Mouse (Mus musculus) lung, postnatal 4 days (tissue): ENCODE measurements at regions not wholly inside any gene's neighbourhood (a gene's known extent, or its start where the extent isn't known, plus 50 kb on each side); places are given as distances from the start of the nearest gene placed in this dataset.
A peak's percentile ranks its signal among the peaks of the same experiment; 100 is the strongest.

Experiments used
- DNase-seq, 2 experiments: peaks; one replicate each; pipeline ENCODE4 v3.0.0; 2021

DNA sequence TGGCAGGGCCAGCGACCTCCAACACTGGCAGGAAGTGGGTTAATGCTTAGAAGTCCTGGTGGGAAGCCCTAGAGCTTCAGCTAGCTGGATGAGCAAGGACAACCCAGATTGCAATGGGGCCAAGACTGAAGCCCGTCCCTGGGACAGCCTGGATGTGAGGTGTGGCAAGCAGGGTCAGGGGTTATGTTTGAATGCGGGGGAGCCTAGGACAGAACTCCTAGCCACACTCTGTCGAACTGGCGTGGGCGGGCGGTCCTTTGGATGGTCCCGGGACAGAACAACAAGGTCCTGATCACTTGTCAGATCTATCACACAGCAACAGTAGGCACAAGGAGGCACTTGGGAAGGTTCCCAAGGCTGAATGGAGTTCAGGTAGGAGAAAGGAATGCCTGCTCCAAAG is 101.1 kb upstream of the Ccnd1 start:
- no peak for DNase-seq

DNA sequence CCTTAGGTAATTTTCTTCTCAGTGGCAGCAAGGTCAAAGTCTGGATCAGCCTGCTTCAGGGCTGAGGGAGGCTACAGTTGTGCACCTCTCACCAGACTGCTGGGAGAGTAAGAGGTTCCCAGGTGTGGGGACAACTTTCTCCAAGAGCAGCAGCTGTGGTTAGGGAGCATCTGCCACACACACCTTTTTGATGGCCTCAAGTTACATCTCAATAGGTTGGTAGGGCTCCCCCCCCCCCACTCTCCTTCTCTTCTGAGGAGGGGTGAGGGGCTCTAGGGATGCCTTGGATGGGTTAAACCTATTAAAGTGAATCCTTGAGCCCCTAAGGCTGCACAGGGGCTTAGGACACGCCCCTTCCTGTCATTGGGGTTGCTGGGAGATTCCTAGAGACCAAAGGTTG is 94.7 kb upstream of the Ccnd1 start:
- DNase-seq, result no peak

GRCm38 (mm10) chr7:145031275-145031674 is 91.5 kb upstream of the Ccnd1 start:
- DNase-seq, result no peak

DNA sequence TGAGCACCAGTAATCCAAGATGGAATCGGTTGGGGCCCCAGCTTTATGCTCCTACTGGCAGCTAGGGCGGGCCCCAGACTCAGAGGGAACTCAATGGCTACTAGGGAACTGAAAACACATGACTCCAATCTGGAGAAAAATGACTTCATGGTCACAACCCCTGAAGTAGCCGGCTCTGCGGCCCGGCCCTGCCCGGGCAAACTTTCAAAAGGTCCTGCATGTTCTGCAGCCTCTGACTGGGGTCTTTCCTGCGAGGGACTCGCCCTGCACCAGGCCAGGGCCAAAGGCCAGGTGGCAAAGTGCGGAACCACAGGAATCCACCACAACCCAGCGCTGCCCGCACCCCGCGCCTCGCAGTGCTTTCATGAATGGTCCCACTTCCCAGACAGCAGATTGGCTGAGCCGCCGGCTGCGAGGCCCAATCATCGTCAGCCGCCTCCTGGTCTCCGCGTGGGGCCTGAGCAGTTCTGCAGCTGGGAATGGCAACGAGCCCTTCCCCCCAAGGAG is 91.0 kb upstream of the Ccnd1 start:
- DNase-seq, result peak; percentile 85 to 89

DNA sequence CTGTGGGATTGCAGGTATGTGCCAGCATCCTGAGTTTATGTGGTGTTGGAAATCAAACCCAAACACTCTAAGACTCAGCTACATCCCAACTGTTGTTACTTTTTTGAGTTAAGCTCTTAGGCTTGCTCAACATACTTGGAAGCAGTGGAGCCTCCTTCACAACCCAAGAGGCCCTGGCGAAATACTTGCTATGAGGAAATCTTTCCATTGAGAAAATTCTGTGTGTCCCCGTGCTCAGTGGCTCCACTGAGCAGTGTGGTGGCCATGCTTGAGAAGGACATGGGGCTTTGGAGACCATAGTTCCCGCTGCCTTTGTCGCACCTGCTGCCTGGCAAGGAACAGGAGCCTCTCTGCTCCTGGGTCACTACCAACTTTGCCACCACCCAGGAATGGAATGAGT is 89.9 kb upstream of the Ccnd1 start:
- peak; percentile 71 to 72 for DNase-seq

- DNase-seq, result peak in 1 of 2 experiments; percentile 28
These were observed 89.4 kb upstream of the Ccnd1 start for GRCm38 (mm10) chr7:145029124-145029523.

GRCm38 (mm10) chr7:145027061-145027460 is 87.3 kb upstream of the Ccnd1 start:
- no peak for DNase-seq

DNA sequence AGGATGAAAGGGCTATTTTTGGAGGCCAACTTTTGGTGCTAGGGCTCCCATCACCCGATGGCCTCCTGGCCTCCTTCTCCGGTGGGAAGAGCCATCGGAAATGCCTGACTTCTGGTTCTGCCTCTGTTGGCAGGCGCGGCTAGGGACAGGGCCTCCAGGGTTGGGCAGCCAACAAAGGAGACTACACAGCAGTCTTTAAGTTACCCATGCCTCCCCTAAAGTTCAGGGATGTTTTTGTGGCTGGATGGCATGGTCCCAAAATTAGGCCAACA is 86.2 kb upstream of the Ccnd1 start:
- DNase-seq, result peak; percentile 28 to 64

DNA sequence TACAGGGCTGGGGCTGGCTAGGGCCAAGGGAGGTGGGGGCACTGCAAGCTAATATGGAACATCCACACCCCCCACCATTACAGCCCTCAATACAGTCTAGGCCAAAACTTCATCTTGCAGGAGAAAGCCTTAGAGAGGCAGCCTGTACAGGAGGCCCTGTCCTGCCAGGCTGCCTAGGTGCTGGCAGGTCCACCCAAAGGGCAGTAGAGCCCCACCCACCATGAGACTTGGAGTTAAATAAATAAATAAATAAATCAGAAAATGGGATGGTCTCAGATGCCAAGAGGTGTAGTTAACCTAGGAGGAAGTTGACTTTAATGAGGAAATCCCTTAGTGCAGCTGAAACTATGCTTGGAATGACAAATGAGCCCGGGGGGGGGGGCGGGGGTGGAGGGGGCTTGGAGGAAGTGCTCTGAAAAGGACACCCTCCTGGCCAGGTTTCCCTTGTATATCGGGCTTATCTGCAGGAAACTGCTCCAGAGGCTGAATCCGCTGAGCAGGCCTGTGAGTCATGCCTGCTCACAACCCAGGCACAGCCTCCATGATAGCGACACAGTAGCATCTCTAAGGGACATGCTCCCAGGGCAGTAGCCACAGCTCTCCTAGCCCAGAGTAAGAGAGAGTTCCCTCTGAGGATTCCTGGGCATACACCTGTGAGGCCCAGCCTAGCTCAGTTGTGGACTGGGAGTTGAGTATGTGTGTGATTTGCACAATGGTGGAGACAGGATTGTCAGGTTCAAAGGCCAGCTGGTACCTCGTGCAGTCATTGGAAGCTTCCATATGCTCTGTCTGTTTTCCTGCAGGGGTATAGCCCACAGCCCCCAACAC is 85.7 kb upstream of the Ccnd1 start:
- DNase-seq, result peak; percentile 60 to 80

- no peak for DNase-seq
These were observed 84.9 kb upstream of the Ccnd1 start for GRCm38 (mm10) chr7:145024651-145025050.

DNA sequence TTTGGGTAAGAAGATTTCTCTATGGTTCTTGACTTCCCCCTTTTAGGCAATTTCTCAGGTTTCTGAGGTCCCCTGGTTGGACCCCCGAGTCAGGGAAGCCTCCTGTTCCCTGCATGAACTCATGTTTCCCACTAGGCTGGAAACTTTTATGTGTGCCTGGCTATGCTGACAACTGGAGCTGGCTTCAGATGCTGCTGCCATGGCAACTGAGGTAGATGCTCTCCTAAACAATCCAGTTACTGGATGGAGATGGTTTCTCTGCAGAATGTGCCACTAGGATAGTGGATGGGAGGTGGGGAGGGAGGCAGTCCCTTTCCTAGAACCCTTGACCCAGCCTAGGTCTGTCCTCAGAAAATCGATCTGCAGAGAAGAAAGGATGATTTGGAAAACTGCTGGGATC is 79.4 kb upstream of the Ccnd1 start:
- DNase-seq, result no peak

- no peak for DNase-seq
These were observed 78.4 kb upstream of the Ccnd1 start for GRCm38 (mm10) chr7:145018149-145018548.

GRCm38 (mm10) chr7:145015463-145016085 is 75.8 kb upstream of the Ccnd1 start:
- no peak for DNase-seq

DNA sequence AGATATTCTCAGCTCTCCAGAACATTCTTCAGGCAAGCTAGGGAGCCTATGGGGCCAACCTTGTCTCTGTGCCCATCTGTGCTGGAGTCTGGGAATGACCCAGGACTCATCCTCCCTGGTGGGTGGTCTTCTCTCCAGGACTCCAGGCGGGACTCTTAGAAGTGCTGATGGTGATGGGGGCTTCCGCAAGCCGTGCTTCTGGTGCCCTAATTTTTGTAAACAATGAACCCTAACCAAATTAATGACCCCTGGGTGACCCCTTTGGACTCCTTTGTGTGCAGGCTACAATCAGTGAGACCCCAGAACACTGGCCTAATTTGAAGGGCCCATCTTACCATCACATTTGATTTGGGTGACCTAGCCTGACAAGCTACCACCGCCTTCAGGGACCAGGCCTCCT is 71.0 kb upstream of the Ccnd1 start:
- no peak for DNase-seq

- DNase-seq, result no peak
These were observed 70.3 kb upstream of the Ccnd1 start for GRCm38 (mm10) chr7:145010004-145010403.

- DNase-seq, result no peak
These were observed 69.1 kb upstream of the Ccnd1 start for GRCm38 (mm10) chr7:145008662-145009333.

DNA sequence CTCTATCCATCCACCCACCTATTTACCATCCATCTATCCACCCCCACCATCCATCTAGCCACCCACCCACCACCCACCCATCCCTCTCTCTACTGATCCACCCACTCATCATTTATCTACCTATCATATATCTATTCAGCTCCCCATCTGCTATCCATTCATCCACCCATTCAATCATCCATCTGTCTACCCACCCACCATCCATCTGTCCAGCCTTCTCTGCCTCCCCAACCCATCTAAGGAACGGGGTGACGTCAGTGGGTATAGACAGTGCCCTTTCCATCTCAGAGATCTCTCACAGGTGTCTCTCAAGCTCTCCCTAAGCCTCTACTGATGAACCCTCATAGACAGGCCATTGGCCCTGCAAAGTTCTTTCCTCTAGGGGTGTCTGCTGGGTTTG is 67.5 kb upstream of the Ccnd1 start:
- DNase-seq, result no peak

DNA sequence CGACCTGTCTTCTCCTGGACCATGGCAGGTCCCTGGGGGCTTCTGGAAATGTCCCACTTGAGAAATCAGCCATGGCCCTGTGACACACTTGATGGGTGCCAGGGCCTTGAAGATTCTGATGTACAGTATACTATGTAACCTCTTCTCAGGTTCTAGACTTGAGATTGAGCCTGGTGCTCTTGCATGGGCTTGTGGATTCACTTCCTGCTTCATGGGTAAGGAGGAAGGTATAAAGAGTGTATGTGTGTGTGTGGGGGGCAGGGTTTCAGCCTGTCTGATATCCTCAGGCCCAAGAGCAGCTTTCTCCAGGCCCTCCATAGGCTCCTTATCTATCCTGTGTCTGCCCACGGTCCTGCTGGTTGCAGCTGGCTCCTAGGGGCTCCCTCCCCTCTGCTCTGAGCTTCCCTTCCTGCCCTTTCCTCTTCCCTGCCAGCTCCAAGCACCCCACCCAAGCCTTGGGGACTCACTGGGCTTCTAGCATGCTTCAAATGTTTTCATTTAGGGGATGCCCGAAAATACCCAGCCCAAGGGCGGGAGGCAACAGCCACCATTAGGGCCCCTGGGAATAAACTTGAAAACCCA is 61.9 kb upstream of the Ccnd1 start:
- no peak for DNase-seq

DNA sequence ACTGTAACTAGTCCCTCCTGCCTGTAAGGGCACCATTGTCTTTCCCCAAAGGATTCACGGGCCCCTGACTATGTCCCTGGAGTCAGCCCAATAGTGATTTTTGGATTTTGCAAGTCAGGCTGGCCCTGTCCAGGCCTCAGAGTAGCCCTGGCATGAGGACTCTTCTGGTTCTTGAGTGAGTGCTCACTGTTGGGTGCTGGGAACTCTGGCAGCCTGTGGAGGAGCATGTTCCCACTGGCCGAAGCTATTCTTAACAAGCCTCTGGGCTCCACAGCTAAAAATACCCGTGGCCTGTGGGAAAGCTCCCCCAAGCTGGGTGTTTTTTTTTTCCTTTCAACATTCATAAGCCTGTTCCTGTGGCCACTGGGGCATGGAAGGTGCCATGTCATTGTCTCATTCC is 60.0 kb upstream of the Ccnd1 start:
- no peak for DNase-seq

- peak; percentile 47 to 74 for DNase-seq
These were observed 57.1 kb upstream of the Ccnd1 start for GRCm38 (mm10) chr7:144996847-144997246.

DNA sequence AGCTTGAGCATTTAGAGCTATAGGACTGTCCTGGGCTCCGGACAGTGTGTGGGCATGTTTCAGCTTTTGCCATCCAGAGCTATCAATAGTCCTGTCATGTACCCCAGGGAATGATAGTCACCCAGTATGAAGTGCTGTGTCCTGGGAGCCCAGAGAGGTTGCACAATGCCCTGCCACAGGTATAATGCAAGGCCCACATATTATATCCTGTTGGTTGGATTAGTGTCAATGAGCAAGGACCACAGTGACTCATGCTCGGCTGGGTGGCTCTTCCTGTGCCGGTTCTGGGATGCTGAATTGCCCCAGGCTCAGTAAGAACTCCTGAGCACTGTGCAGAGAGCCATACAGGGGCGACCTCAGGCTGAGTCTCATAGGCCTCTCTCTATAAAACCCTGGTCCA is 54.5 kb upstream of the Ccnd1 start:
- DNase-seq, result no peak

- DNase-seq, result no peak
These were observed 53.8 kb upstream of the Ccnd1 start for GRCm38 (mm10) chr7:144993566-144993965.

DNA sequence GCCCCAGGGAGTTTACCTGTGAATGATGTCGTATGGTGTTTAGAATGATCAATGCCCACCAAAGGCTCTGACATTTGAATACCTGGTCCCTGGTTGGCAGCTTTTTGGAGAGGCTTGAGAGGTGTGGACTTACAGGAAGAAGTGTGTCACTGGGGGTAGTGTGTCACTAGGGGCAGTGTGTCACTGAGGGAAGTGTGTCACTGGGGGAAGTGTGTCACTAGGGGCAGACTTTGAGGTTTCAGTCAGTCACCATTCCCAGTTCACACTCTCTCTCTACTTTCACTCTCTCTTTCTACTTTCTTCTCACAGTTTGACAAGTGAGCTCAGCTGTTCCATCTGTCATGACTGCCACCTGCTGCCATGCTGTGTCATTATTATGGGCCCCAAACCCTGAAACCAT is 52.0 kb upstream of the Ccnd1 start:
- DNase-seq, result no peak
